23 mouse cellular contexts compared by ENCODE assay signal in genomic region chr5:30387726-30388125, GRCm38 (mm10).
A peak's percentile ranks its signal among the peaks of the same experiment; 100 is the strongest.
DNase-seq lines count a peak whose midpoint lies in the region; ATAC-seq and TF ChIP-seq lines count a peak whose summit lies in the region.
"Had no signal": no experiment of that assay in that cellular context is flagged by ENCODE, and none has a peak within 500 bp of the region (broad histone marks: within the 10 kb centered on the region; RNA-seq: fewer than 3 reads in every experiment).

No protein-coding gene starts in this region.

- H3K36me3 ChIP-seq in hindbrain, embryonic 15.5 days, result no peaks in the 10 kb centered on the region
- no peaks in the 10 kb centered on the region for H3K36me3 ChIP-seq in hindbrain, embryonic 11.5 days (ENCODE audit: control insufficient read depth, insufficient read depth, low read length)
- H3K36me3 ChIP-seq: forebrain, embryonic 10.5 days; heart, embryonic 10.5 days; liver, embryonic 13.5 days; lung, embryonic 15.5 days had no signal

- DNase-seq in cerebellum, adult 2 months, result no peak
- DNase-seq in cerebellum, postnatal 25 days, result no peak
- DNase-seq in hindbrain, embryonic 11.5 days (ENCODE audit: low spot score), result no peak
- DNase-seq in left cerebral cortex, adult 2 months (ENCODE audit: extremely low spot score in 1 of 2, low spot score in 2 of 2), result no peak
- DNase-seq in left cerebral cortex, adult 18-20 months (ENCODE audit: low spot score in 2 of 2), result no peak
- no peak for DNase-seq in brain, embryonic 14.5 days (ENCODE audit: low read depth)
- no peak for DNase-seq in ovary, postnatal 36 days (ENCODE audit: low spot score)
- DNase-seq: adrenal gland, postnatal 25 days; cerebellum, adult 9-11 months; heart, postnatal 10 days; kidney, adult 2 months; kidney, postnatal 14 days; layer of hippocampus, postnatal 36 days; liver, embryonic 13.5 days; lung, postnatal 36 days; right cerebral cortex, postnatal 14 days; spleen, adult 18-20 months; thymus, postnatal 14 days had no signal

- H3K4me3 ChIP-seq in cerebellum, adult 2 months (replicated peaks; ENCODE audit: insufficient read depth, low read depth, low read length), result no peak overlapping the region
- H3K4me3 ChIP-seq in hindbrain, embryonic 15.5 days, result no peak overlapping the region
- H3K4me3 ChIP-seq in hindbrain, embryonic 11.5 days (ENCODE audit: low read depth, low read length), result no peak overlapping the region
- no peak overlapping the region for H3K4me3 ChIP-seq in left cerebral cortex, adult 2 months
- H3K4me3 ChIP-seq: forebrain, embryonic 10.5 days; heart, embryonic 10.5 days; liver, embryonic 13.5 days; lung, embryonic 15.5 days; megakaryocyte, embryonic 14.5 days had no signal

- TF ChIP-seq POLR2A in cerebellum, adult 2 months (IDR thresholded peaks at IDR 0.05; ENCODE audit: borderline replicate concordance, insufficient read depth, low read length), result no peak
- no peak for TF ChIP-seq POLR2A in brain, embryonic 14.5 days (IDR thresholded peaks at IDR 0.05; ENCODE audit: borderline replicate concordance, extremely low read depth, insufficient read depth, insufficient read length, poor library complexity, severe bottlenecking)

- H3K4me1 ChIP-seq in cerebellum, adult 2 months (ENCODE audit: control insufficient read depth, insufficient read depth, low read length), result no peaks in the 10 kb centered on the region
- H3K4me1 ChIP-seq in hindbrain, embryonic 15.5 days (replicated peaks), result no peaks in the 10 kb centered on the region
- no peaks in the 10 kb centered on the region for H3K4me1 ChIP-seq in hindbrain, embryonic 11.5 days (replicated peaks; ENCODE audit: control insufficient read depth, insufficient read depth, low read length)
- H3K4me1 ChIP-seq: liver, embryonic 13.5 days; lung, embryonic 15.5 days had no signal

- no peak overlapping the region for H3K9ac ChIP-seq in hindbrain, embryonic 15.5 days
- no peak overlapping the region for H3K9ac ChIP-seq in hindbrain, embryonic 11.5 days (ENCODE audit: low read depth, low read length)
- H3K9ac ChIP-seq: liver, embryonic 13.5 days; lung, embryonic 15.5 days had no signal

- H3K27me3 ChIP-seq in cerebellum, adult 2 months (ENCODE audit: control insufficient read depth, insufficient read depth, low read length), result no peaks in the 10 kb centered on the region
- H3K27me3 ChIP-seq in hindbrain, embryonic 15.5 days, result no peaks in the 10 kb centered on the region
- no peaks in the 10 kb centered on the region for H3K27me3 ChIP-seq in hindbrain, embryonic 11.5 days (ENCODE audit: control insufficient read depth, insufficient read depth, low read length)
- H3K27me3 ChIP-seq: liver, embryonic 13.5 days; lung, embryonic 15.5 days had no signal

- H3K4me2 ChIP-seq in hindbrain, embryonic 15.5 days, result no peak overlapping the region
- H3K4me2 ChIP-seq in hindbrain, embryonic 11.5 days (replicated peaks; ENCODE audit: low read depth, low read length), result no peak overlapping the region
- H3K4me2 ChIP-seq: liver, embryonic 13.5 days; lung, embryonic 15.5 days had no signal

- H3K27ac ChIP-seq in cerebellum, adult 2 months (ENCODE audit: insufficient read depth, low read length), result no peak overlapping the region
- no peak overlapping the region for H3K27ac ChIP-seq in hindbrain, embryonic 15.5 days (replicated peaks)
- no peak overlapping the region for H3K27ac ChIP-seq in hindbrain, embryonic 11.5 days (ENCODE audit: low read depth, low read length)
- no peak overlapping the region for H3K27ac ChIP-seq in left cerebral cortex, adult 2 months
- H3K27ac ChIP-seq: forebrain, embryonic 10.5 days; heart, embryonic 10.5 days; liver, embryonic 13.5 days; lung, embryonic 15.5 days had no signal

- intact Hi-C loops in left cerebral cortex, adult 2 months (cut with DNase I), result no loop called here

- peak; percentile 60; the same call in 1 of the 2 replicates for ATAC-seq in hindbrain, embryonic 15.5 days (ENCODE audit: low FRiP score, low read depth)
- ATAC-seq in hindbrain, embryonic 11.5 days (ENCODE audit: low FRiP score), result no peak

- WGBS in cerebellum, adult 2 months, result 81% methylated on average over 6 of the region's 6 CpGs
- WGBS in hindbrain, embryonic 15.5 days, result 77% methylated on average over 6 of the region's 6 CpGs
- WGBS in hindbrain, embryonic 11.5 days, result 86% methylated on average over 6 of the region's 6 CpGs

- H3K9me3 ChIP-seq in hindbrain, embryonic 15.5 days, result no peaks in the 10 kb centered on the region
- H3K9me3 ChIP-seq in hindbrain, embryonic 11.5 days (ENCODE audit: control insufficient read depth, low read length), result no peaks in the 10 kb centered on the region
- H3K9me3 ChIP-seq: forebrain, embryonic 10.5 days; heart, embryonic 10.5 days; liver, embryonic 13.5 days; lung, embryonic 15.5 days; megakaryocyte, embryonic 14.5 days had no signal

- TF ChIP-seq CTCF in cerebellum, adult 2 months (IDR thresholded peaks at IDR 0.05; ENCODE audit: borderline replicate concordance, insufficient read depth, low read depth, low read length), result peak; percentile 0; the same call in 1 of the 2 replicates
- TF ChIP-seq CTCF in left cerebral cortex, adult 2 months (IDR thresholded peaks at IDR 0.05), result peak; percentile 34
- TF ChIP-seq CTCF in brain, embryonic 14.5 days (IDR thresholded peaks at IDR 0.05; ENCODE audit: borderline replicate concordance, extremely low read depth, insufficient read depth, insufficient read length), result peak; percentile 33; the same call in 1 of the 2 replicates
